Mouse (Mus musculus): ENCODE measurements at regions not wholly inside any gene's neighbourhood (a gene's known extent, or its start where the extent isn't known, plus 50 kb on each side); places are given as distances from the start of the nearest gene placed in this dataset.

DNA sequence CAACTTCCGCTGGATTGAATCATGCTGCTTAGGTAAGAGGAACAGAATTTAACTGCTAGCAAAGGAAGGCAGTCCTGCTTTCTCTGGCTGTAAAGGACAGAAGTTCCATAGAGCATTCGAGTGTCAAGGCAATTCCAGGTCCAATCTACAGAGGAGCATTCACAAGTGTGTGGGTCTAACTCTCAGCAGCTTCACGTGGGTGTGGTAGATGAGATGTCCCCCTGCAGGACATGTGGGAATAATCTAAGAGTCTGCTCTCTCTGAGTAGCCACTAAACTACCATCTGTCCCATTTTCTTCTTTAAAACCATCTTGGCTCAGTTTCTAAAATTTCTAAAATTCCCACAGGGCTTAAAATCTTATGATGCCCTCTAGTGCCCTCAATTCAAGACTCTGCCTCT lies 90.6 kb downstream of the Cmpk2 start:
- H3K4me3 ChIP-seq (ENCODE audit: low read depth, low read length): no peak overlapping the region
- no peak for DNase-seq (ENCODE audit: low spot score)
- H3K27me3 ChIP-seq (ENCODE audit: insufficient read depth, low read length): no peaks in the 10 kb centered on the region
- no peaks in the 10 kb centered on the region for H3K36me3 ChIP-seq (replicated peaks)
- H3K9me3 ChIP-seq (replicated peaks): peaks cover 26% of the 10 kb centered on the region
- no peak for ATAC-seq (ENCODE audit: extremely low read depth, insufficient number of reproducible peaks, low FRiP score, poor library complexity, severe bottlenecking)
- TF ChIP-seq CTCF (IDR thresholded peaks at IDR 0.05; ENCODE audit: low read depth, low read length) (no peak), TAL1 (conservative IDR thresholded peaks at IDR 0.05; ENCODE audit: low read depth, low read length) (no peak), POLR2AphosphoS5 (IDR thresholded peaks at IDR 0.05; ENCODE audit: insufficient replicate concordance, low read depth, low read length) (no peak), GATA1 (IDR thresholded peaks at IDR 0.05; ENCODE audit: borderline replicate concordance, low read length) (no peak), GATA2 (IDR thresholded peaks at IDR 0.05; ENCODE audit: borderline replicate concordance, low read depth, low read length) (no peak)
- no peaks in the 10 kb centered on the region for H3K4me1 ChIP-seq (ENCODE audit: insufficient read depth, low read depth, low read length)

GRCm38 (mm10) chr12:26557411-26557810 lies 88.4 kb downstream of the Cmpk2 start:
- Histone ChIP-seq H3K4me3 (ENCODE audit: low read depth, low read length) (no peak overlapping the region), H3K27me3 (ENCODE audit: insufficient read depth, low read length) (no peaks in the 10 kb centered on the region), H3K9me3 (replicated peaks) (peaks cover 20% of the 10 kb centered on the region), H3K4me1 (ENCODE audit: insufficient read depth, low read depth, low read length) (no peaks in the 10 kb centered on the region), H3K36me3 (replicated peaks) (no peaks in the 10 kb centered on the region)
- DNase-seq (ENCODE audit: low spot score) (no peak), ATAC-seq (ENCODE audit: extremely low read depth, insufficient number of reproducible peaks, low FRiP score, poor library complexity, severe bottlenecking) (no peak)
- TF ChIP-seq TAL1 (conservative IDR thresholded peaks at IDR 0.05; ENCODE audit: low read depth, low read length) (no peak), GATA1 (IDR thresholded peaks at IDR 0.05; ENCODE audit: borderline replicate concordance, low read length) (no peak), CTCF (IDR thresholded peaks at IDR 0.05; ENCODE audit: low read depth, low read length) (no peak), POLR2AphosphoS5 (IDR thresholded peaks at IDR 0.05; ENCODE audit: insufficient replicate concordance, low read depth, low read length) (no peak), GATA2 (IDR thresholded peaks at IDR 0.05; ENCODE audit: borderline replicate concordance, low read depth, low read length) (no peak)

DNA sequence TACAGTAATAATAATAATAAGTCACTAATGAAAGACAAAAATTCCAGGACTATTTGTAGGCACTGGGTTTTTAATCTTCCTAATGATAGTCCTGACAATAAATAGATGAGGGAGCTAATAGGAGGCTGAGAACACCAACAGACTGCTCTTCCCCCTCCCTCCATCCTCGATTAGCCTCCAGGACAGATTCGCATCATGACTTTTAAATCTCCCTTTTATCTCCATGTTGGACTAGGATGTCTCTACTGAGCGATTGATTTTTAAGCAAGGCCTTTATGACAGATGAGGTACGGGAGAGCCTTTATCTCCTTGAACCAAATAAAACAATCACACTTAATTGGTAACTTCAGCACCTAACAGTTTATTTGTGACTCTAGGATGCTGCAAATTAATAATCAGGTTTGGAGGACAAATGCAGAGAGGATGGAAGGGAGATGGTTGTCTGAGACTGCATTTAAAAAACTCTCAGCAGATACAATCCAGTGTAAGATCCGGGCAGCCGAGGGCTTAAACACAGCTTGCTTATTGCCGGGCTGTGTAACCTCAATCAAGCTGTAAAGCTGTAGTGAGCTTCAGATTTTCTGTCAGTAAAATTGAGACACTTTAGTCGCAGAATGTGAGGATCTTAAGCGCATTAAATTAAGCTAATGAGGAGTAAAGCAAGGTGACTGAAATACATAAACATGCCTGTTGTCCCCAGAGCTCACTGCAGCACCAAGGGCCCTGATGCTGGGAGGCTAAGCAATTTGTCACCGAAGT lies 82.3 kb downstream of the Cmpk2 start:
- no peaks in the 10 kb centered on the region for H3K4me1 ChIP-seq (ENCODE audit: insufficient read depth, low read depth, low read length)
- TF ChIP-seq CTCF (IDR thresholded peaks at IDR 0.05; ENCODE audit: low read depth, low read length) (no peak), TAL1 (conservative IDR thresholded peaks at IDR 0.05; ENCODE audit: low read depth, low read length) (no peak)
- H3K36me3 ChIP-seq (replicated peaks): no peaks in the 10 kb centered on the region
- DNase-seq (ENCODE audit: low spot score): no peak
- H3K9me3 ChIP-seq (replicated peaks): peaks cover 22% of the 10 kb centered on the region
- no peaks in the 10 kb centered on the region for H3K27me3 ChIP-seq (ENCODE audit: insufficient read depth, low read length)
- H3K4me3 ChIP-seq (ENCODE audit: low read depth, low read length): no peak overlapping the region
- no peak for ATAC-seq (ENCODE audit: extremely low read depth, insufficient number of reproducible peaks, low FRiP score, poor library complexity, severe bottlenecking)

GRCm38 (mm10) chr12:26547466-26547865 lies 78.5 kb downstream of the Cmpk2 start:
- no peak overlapping the region for H3K4me3 ChIP-seq (ENCODE audit: low read depth, low read length)
- H3K4me1 ChIP-seq (ENCODE audit: insufficient read depth, low read depth, low read length): no peaks in the 10 kb centered on the region
- H3K36me3 ChIP-seq (replicated peaks): no peaks in the 10 kb centered on the region
- TF ChIP-seq POLR2AphosphoS5 (IDR thresholded peaks at IDR 0.05; ENCODE audit: insufficient replicate concordance, low read depth, low read length): no peak
- ATAC-seq (ENCODE audit: extremely low read depth, insufficient number of reproducible peaks, low FRiP score, poor library complexity, severe bottlenecking) (no peak), DNase-seq (ENCODE audit: low spot score) (no peak)
- no peaks in the 10 kb centered on the region for H3K27me3 ChIP-seq (ENCODE audit: insufficient read depth, low read length)
- H3K9me3 ChIP-seq (replicated peaks): peaks cover 41% of the 10 kb centered on the region

- TF ChIP-seq GATA1 (IDR thresholded peaks at IDR 0.05; ENCODE audit: borderline replicate concordance, low read length): no peak
- no peaks in the 10 kb centered on the region for H3K36me3 ChIP-seq (replicated peaks)
- no peak for ATAC-seq (ENCODE audit: extremely low read depth, insufficient number of reproducible peaks, low FRiP score, poor library complexity, severe bottlenecking)
- H3K4me1 ChIP-seq (ENCODE audit: insufficient read depth, low read depth, low read length): no peaks in the 10 kb centered on the region
- H3K4me3 ChIP-seq (ENCODE audit: low read depth, low read length): no peak overlapping the region
- no peak for DNase-seq (ENCODE audit: low spot score)
- peaks cover 44% of the 10 kb centered on the region for H3K9me3 ChIP-seq (replicated peaks)
- no peaks in the 10 kb centered on the region for H3K27me3 ChIP-seq (ENCODE audit: insufficient read depth, low read length)
Observed at GRCm38 (mm10) chr12:26546361-26546760, 77.4 kb downstream of the Cmpk2 start.

- TF ChIP-seq TAL1 (conservative IDR thresholded peaks at IDR 0.05; ENCODE audit: low read depth, low read length): no peak
- TF ChIP-seq GATA1 (IDR thresholded peaks at IDR 0.05; ENCODE audit: borderline replicate concordance, low read length): no peak
- no peak for TF ChIP-seq CTCF (IDR thresholded peaks at IDR 0.05; ENCODE audit: low read depth, low read length)
- no peak for TF ChIP-seq POLR2AphosphoS5 (IDR thresholded peaks at IDR 0.05; ENCODE audit: insufficient replicate concordance, low read depth, low read length)
- no peak for TF ChIP-seq GATA2 (IDR thresholded peaks at IDR 0.05; ENCODE audit: borderline replicate concordance, low read depth, low read length)
- ATAC-seq (ENCODE audit: extremely low read depth, insufficient number of reproducible peaks, low FRiP score, poor library complexity, severe bottlenecking): no peak
- Histone ChIP-seq H3K27me3 (ENCODE audit: insufficient read depth, low read length) (no peaks in the 10 kb centered on the region), H3K36me3 (replicated peaks) (no peaks in the 10 kb centered on the region), H3K4me1 (ENCODE audit: insufficient read depth, low read depth, low read length) (no peaks in the 10 kb centered on the region), H3K4me3 (ENCODE audit: low read depth, low read length) (no peak overlapping the region), H3K9me3 (replicated peaks) (peaks cover 46% of the 10 kb centered on the region)
- no peak for DNase-seq (ENCODE audit: low spot score)
Observed at GRCm38 (mm10) chr12:26543463-26543862, 74.5 kb downstream of the Cmpk2 start.

GRCm38 (mm10) chr12:26542451-26542850 lies 73.4 kb downstream of the Cmpk2 start:
- no peak for TF ChIP-seq CTCF (IDR thresholded peaks at IDR 0.05; ENCODE audit: low read depth, low read length)
- no peak for TF ChIP-seq POLR2AphosphoS5 (IDR thresholded peaks at IDR 0.05; ENCODE audit: insufficient replicate concordance, low read depth, low read length)
- TF ChIP-seq TAL1 (conservative IDR thresholded peaks at IDR 0.05; ENCODE audit: low read depth, low read length): no peak
- TF ChIP-seq GATA2 (IDR thresholded peaks at IDR 0.05; ENCODE audit: borderline replicate concordance, low read depth, low read length): no peak
- TF ChIP-seq GATA1 (IDR thresholded peaks at IDR 0.05; ENCODE audit: borderline replicate concordance, low read length): no peak
- H3K9me3 ChIP-seq (replicated peaks): peaks cover 49% of the 10 kb centered on the region
- DNase-seq (ENCODE audit: low spot score) (no peak), ATAC-seq (ENCODE audit: extremely low read depth, insufficient number of reproducible peaks, low FRiP score, poor library complexity, severe bottlenecking) (no peak)
- no peaks in the 10 kb centered on the region for H3K36me3 ChIP-seq (replicated peaks)
- no peaks in the 10 kb centered on the region for H3K4me1 ChIP-seq (ENCODE audit: insufficient read depth, low read depth, low read length)
- H3K4me3 ChIP-seq (ENCODE audit: low read depth, low read length): no peak overlapping the region
- H3K27me3 ChIP-seq (ENCODE audit: insufficient read depth, low read length): no peaks in the 10 kb centered on the region
